Mouse (Mus musculus) heart, postnatal 0 days (tissue): ENCODE results near the gene Polr3c.

Experiments used
- CTCF ChIP-seq: IDR thresholded peaks from 2 replicates; pipeline ENCODE4 v1.5.1; 2016; ENCODE audit warnings: antibody characterized with exemption, control low read depth, low read depth
- EP300 ChIP-seq: IDR thresholded peaks from 2 replicates; pipeline ENCODE4 v1.6.1; 2016; ENCODE audit warnings: antibody characterized with exemption, low read depth

GRCm38 (mm10) chr3:96683496-96683895 is 43.9 kb downstream of the Polr3c start:
- TF ChIP-seq CTCF (no peak), EP300 (no peak)
